Mouse (Mus musculus): Measurements from ENCODE around the gene Rhcg. TPM values are rescaled to one million over a fixed set of nuclear protein-coding genes. Genes with fewer than 3 reads are reported as not detected.
A peak's percentile ranks its signal among the peaks of the same experiment; 100 is the strongest.

Rhcg gene
- polyA plus RNA-seq, 1 experiment from 2014 or later: not detected

DNA sequence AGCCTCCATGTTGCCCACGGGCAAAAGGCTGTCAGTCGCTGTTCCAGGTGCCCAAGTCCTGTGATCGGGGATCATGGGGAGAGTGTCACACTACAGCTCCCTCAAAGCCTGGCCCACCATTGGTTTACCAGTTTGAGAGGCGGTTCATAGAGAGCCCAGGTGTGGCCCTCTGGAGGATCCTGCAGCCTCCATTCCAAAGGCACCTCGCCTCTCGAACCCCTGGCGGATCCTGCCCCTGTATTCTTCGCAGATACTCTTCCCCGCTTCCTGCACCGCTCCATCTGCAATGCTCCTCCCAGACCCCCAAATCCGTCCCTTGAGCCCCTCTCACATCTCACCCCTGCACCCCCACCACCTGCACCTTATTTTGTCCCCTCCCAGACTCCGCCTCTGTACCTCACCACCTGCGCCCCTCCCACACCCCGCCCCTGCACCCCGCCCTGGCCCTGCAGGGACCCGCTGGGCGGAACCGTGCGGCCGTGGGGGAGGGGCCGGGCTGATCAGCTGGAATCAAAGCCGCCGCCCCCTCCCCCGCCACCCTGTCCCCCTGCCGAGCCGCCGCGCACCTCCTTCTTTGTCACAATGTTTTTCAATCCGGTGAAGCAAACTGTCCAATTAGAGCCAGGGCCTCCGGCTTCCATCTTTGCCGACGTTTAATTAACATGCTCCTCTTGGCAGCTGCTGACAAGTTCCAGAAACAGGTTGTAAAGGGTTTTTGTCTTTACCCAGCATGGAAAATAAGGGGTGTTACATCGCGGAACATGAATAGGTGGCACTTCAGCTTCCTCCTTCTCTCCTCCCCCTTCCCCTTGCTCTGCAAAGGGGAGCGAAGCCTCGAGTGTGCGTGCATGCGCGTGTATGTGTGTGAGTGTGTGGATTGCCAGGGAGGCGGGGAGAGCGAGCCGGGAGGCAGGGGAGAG, 25.4 kb downstream of the Rhcg start:
- Histone ChIP-seq H3K36me3 (no peaks in the 10 kb centered on the region), H3K9me3 (replicated peaks) (no peaks in the 10 kb centered on the region), H3K27ac (no peak overlapping the region), H3K4me3 (peak overlapping the region; percentile 33), H3K27me3 (replicated peaks) (peaks cover 91% of the 10 kb centered on the region), H3K9ac (no peak overlapping the region), H3K4me1 (0 out of 2 replicates have a peak, but pooled peaks cover 6% of the 10 kb centered on the region), H3K4me2 (peak overlapping the region; percentile 53)
- whole genome bisulfite sequencing (ENCODE audit: insufficient replicate concordance): 2% methylated on average over 42 of the region's 42 CpGs
- ATAC-seq: no peak

DNA sequence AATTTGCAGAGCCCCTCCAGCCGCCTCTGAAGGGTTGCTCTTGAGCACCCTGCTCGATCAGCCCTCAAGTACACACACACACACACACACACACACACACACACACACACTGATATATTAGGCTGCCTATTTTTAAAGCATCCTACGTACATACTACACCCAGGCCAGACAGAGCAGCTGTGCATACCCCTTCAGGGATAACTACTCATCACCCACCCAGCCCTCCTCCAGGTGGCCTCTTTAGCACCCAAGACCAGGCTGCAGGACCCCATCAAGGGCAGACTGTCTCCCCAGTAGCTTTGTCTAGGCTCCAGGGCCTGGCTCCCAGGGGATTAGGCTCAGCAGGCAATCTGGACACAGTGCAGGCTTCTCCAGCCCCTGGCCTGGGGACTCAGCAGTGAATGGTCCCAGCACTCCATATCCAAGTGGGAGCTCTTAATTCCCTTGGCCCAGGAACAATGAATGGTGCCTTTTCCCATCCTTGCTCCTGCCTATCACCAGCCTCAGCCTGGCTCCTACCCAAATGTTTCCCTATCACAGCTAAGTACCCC, 26.8 kb downstream of the Rhcg start:
- Histone ChIP-seq H3K36me3 (no peaks in the 10 kb centered on the region), H3K4me3 (no peak overlapping the region), H3K9me3 (replicated peaks) (no peaks in the 10 kb centered on the region), H3K4me2 (no peak overlapping the region), H3K9ac (no peak overlapping the region), H3K27me3 (replicated peaks) (peaks cover 87% of the 10 kb centered on the region), H3K4me1 (0 out of 2 replicates have a peak, but pooled peaks cover 6% of the 10 kb centered on the region), H3K27ac (no peak overlapping the region)
- no peak for ATAC-seq
- WGBS (ENCODE audit: insufficient replicate concordance): 28% methylated on average over 2 of the region's 3 CpGs

DNA sequence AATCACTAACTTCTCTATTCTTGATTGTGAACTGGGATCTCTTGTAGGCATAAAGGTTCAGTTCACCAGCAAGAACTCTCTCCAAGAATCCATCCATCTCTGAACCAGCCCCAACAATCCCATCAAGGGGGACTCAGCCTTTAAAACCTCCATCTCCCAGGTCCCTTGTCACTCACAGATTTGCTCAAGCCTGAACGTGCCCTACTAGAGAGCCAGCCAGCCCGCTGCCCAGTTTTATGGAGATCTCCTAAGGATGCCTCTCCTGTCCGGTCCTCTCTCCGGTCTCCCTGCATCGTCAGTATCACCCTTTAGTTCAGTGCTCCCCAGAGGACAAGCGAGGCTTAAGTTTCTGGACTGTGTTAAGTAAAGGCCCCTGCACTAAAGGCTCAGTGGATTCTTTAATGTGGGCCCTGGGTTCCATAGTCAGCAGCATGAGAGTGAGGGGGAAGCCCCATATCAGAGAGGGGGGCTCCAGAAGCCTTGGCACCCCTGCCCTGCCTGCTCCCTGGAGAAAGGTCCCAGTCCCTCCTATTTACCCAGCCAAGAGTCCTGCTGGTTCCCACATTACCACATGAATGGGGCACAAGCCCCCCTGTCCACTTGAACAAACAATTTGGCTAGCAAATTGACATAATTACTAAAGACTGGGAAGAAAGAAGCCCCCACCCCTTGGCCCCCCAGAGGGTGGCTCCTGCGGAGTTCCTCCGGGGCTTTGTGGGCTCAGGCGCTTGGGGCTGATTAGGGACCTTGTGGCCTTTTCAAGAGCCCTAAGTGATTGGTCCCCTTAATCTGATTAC, 27.5 kb downstream of the Rhcg start:
- peaks cover 85% of the 10 kb centered on the region for H3K27me3 ChIP-seq (replicated peaks)
- ATAC-seq: no peak
- 15% methylated on average over 9 of the region's 9 CpGs for WGBS (ENCODE audit: insufficient replicate concordance)

DNA sequence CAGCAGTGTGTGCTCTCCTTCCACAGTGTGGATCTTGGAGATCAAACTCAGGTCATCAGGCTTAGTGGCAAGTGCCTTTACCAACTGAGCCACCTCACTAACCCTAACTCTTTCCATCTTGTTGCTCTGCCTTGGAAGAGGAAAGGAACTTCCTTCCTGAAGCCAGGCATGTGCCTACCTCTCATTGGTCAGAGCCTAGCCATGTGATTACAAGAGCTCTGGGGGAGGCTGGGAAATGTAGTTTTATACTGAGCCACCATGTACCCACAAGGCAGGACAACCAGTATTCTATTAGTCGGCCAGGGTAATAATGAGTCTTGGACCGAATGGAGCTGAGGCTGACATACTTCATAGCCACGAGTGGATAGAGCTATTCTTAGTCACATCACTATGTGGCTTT, 29.2 kb downstream of the Rhcg start:
- Histone ChIP-seq H3K9me3 (replicated peaks) (no peaks in the 10 kb centered on the region), H3K4me2 (no peak overlapping the region), H3K9ac (no peak overlapping the region), H3K4me1 (0 out of 2 replicates have a peak, but pooled peaks cover 6% of the 10 kb centered on the region), H3K4me3 (no peak overlapping the region), H3K27ac (no peak overlapping the region), H3K36me3 (no peaks in the 10 kb centered on the region), H3K27me3 (replicated peaks) (peaks cover 85% of the 10 kb centered on the region)
- WGBS (ENCODE audit: insufficient replicate concordance): 60% methylated on average over 3 of the region's 3 CpGs
- no peak for ATAC-seq

More for the DNA sequence above, 27.5 kb downstream of the Rhcg start:
- Histone ChIP-seq H3K36me3 (no peaks in the 10 kb centered on the region), H3K4me3 (no peak overlapping the region), H3K27ac (no peak overlapping the region), H3K4me1 (0 out of 2 replicates have a peak, but pooled peaks cover 6% of the 10 kb centered on the region), H3K9ac (no peak overlapping the region), H3K4me2 (no peak overlapping the region), H3K9me3 (replicated peaks) (no peaks in the 10 kb centered on the region)

DNA sequence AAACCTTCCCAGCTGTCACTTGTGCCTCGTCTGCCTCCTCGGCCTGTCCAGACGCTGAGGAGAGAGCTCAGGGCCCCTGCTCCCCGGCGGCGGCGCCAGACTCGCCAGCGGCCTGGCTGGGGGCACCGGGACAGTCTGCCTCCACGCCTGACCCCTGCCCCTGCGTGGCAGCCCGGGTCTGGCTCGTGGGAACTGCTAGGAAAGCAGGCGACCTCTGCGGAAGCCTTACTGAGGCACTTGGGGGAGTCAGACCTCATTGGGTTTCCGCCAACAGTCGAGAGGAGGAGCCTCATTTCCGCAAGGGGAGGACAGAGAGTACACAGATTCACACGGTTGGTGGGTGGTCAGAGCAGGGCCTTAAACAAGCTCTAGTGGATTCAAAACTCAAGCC, 38.6 kb downstream of the Rhcg start:
- Histone ChIP-seq H3K9ac (no peak overlapping the region; the same call in 1 of the 2 replicates), H3K4me3 (peak overlapping the region; percentile 22), H3K36me3 (no peaks in the 10 kb centered on the region), H3K9me3 (replicated peaks) (no peaks in the 10 kb centered on the region), H3K27ac (no peak overlapping the region), H3K27me3 (replicated peaks) (peaks cover 98% of the 10 kb centered on the region), H3K4me2 (peak overlapping the region; percentile 51), H3K4me1 (peaks cover 11% of the 10 kb centered on the region)
- ATAC-seq: no peak
- 3% methylated on average over 20 of the region's 20 CpGs for WGBS (ENCODE audit: insufficient replicate concordance)

DNA sequence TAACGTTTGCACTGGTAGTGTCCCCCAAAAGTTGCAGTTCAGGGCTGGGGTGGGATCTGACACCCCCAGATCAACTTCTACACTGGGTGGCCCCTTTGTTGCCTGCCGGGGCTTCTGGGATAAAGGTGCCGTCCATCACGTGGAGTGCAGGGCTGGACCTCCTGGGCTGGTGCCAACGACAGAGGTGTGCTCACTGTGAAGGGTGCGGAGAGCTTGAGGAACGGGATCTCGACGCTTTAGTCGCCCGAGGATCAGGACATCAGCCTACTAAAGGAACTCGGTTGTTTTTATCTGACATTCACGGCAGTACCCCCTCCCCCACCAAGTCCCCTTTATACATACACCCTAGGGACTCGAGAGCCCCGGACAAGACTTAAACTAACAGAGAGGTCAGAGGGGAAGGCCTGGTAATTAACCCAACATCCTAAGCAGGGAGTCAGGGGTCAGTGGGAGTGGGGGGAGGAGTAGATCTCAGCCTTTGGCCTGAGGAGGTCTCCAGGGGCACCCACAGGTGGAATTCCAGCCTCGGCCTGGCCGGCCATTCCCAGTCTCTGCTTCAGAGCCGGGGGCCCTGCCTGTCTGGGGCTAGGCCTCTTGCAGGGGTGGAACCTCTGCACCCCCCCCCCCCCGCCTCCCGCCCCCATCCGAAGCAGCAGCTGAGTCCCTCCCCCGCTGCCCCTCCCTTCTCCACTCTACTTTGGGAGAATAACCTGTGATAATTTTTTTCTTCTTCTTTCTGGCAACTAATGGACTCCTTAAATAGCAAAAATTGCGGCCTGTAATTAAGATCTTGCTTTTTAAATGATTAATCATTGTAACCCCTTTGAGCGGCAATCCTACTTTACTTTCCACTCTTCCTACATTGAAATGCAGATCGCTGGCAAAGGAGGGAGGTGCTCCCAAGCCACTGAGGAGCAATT, 39.3 kb downstream of the Rhcg start:
- Histone ChIP-seq H3K27ac (no peak overlapping the region), H3K9me3 (replicated peaks) (no peaks in the 10 kb centered on the region), H3K27me3 (replicated peaks) (peaks cover 98% of the 10 kb centered on the region), H3K4me1 (peaks cover 11% of the 10 kb centered on the region), H3K4me3 (peak overlapping the region; percentile 22; the same call in 1 of the 2 replicates), H3K36me3 (no peaks in the 10 kb centered on the region), H3K4me2 (peak overlapping the region; percentile 51), H3K9ac (no peak overlapping the region; the same call in 1 of the 2 replicates)
- no peak for ATAC-seq
- 14% methylated on average over 24 of the region's 25 CpGs for WGBS (ENCODE audit: insufficient replicate concordance)

DNA sequence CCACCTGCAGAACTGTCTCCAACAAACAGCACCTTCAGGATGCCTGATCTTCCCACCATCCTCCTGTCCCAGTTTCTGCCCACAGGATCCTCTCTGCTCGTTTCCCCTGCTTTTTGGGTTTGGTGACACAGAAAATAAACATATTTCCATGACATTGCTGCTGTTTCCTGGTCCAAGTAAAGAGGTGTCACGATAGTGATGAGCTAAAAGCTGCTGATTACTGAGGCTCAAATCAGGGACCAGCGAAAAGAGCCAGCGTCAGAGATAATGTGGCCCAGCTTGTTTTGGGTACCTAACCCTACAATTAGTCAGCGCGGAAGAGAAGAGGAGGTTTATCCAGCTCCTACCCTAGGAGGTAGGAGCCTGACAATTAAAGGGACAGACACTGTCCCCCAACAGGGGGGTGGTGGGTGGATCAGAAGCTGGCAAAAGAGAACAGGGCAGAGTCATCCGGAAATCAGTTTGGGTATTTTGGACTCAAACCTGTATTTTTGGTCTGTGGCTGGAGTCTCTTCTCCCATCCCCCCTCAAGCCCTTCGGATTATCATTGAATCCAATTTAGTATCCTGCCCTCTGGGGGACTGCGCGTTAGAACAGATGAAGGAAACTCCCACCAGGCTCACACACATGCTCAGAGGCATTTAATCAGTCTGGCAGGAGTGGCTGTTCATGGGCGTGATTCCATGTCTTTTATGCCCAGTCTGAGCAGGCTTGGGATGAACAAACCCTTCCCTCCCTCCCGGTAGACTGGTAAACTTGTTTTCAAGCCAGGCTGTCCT, 40.2 kb downstream of the Rhcg start:
- no peak overlapping the region for H3K4me3 ChIP-seq
- no peaks in the 10 kb centered on the region for H3K9me3 ChIP-seq (replicated peaks)
- no peak overlapping the region for H3K9ac ChIP-seq
- H3K27me3 ChIP-seq (replicated peaks): peaks cover 96% of the 10 kb centered on the region
- whole genome bisulfite sequencing (ENCODE audit: insufficient replicate concordance): 7% methylated on average over 12 of the region's 12 CpGs
- H3K27ac ChIP-seq: no peak overlapping the region
- H3K4me2 ChIP-seq: no peak overlapping the region
- H3K36me3 ChIP-seq: no peaks in the 10 kb centered on the region
- ATAC-seq: no peak
- H3K4me1 ChIP-seq: peaks cover 11% of the 10 kb centered on the region

DNA sequence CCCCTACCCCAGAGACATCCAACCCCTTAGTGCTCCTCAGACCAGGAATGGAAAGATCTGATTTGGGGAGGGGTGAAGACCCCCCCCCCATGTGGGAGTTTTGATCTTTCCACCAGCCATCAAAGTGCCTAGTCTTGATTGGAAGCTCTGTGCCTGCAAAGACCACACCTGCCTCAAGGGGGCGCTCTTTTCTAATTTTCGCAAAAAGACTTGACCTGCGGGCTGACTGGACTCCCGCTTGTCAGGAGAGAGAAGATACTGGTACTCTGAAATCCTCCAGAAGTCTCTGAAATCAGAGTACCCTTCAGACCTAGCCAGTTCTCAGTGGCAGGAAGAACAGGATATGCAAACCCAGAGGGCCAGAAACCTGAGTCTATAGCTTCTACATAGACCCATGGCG, 40.8 kb downstream of the Rhcg start:
- Histone ChIP-seq H3K4me2 (no peak overlapping the region), H3K27me3 (replicated peaks) (peaks cover 94% of the 10 kb centered on the region)
- 10% methylated on average over 5 of the region's 5 CpGs for WGBS (ENCODE audit: insufficient replicate concordance)

DNA sequence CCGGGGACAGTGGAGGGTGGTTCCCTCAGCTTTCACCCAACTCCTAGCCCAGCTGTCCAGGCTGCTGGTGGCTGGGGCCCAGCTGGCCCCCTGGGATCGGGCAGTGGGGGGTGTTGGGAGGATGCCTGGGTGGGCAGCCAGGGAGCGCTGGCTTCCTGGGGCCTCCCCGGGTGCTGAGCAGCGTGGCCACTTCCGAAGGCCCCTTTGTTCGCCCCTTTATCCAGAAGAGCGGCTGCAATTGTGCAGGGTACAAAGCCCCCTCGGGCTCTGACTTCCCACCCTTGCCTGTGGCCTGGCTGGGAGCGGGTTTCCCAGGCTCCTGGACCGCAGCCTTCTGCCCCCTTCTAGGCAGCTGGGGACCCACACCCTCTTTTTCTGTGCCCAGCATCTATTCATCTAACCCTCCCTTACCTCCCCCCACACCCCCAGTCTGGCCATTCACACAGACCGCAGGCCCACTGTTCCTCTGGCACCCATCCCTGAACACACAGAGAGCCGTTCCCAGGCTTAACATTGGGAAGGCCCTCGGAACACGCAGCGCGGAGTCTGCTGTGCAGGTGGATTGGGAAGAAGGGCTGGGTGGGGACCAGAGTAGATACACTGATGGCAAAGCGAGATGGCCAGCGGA, 45.2 kb downstream of the Rhcg start:
- Histone ChIP-seq H3K9ac (no peak overlapping the region), H3K4me1 (no peaks in the 10 kb centered on the region), H3K36me3 (no peaks in the 10 kb centered on the region), H3K27me3 (replicated peaks) (peaks cover 69% of the 10 kb centered on the region), H3K27ac (no peak overlapping the region), H3K4me3 (no peak overlapping the region), H3K4me2 (no peak overlapping the region), H3K9me3 (replicated peaks) (no peaks in the 10 kb centered on the region)
- 59% methylated on average over 19 of the region's 19 CpGs for WGBS (ENCODE audit: insufficient replicate concordance)
- ATAC-seq: no peak

More for the DNA sequence above, 40.8 kb downstream of the Rhcg start:
- no peak for ATAC-seq
- Histone ChIP-seq H3K36me3 (no peaks in the 10 kb centered on the region), H3K9ac (no peak overlapping the region), H3K27ac (no peak overlapping the region), H3K4me1 (peaks cover 11% of the 10 kb centered on the region), H3K9me3 (replicated peaks) (no peaks in the 10 kb centered on the region), H3K4me3 (no peak overlapping the region)

DNA sequence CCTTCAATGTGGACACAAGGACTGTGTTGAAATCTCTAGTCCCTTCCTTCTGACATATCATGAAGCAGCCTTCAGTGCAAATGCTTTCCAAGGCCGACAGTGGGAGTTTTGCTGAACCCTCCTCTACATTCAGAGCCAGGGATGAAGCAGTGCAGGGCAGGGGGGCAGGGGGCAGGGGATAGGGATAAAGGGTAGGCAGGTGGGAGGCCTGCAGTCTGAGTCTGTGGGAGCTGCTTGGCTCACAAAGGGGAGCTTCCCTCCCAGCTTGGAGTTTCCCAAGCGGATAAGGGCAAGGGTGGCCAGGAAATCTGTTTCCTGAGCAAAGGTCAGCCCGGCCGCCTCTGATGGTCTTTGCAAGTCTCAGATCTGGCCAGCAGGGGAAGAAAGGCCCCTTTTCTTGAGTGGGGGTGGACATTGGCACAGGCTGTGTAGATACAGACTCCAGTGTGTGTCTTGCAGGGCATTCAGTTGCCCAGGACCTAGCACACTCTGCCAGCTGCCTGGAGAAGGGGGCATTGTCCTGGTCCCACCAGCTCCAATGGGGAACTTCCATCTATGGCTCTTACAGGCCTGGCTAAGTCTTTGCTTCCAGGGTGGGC, 48.4 kb downstream of the Rhcg start:
- Histone ChIP-seq H3K9ac (no peak overlapping the region), H3K4me1 (no peaks in the 10 kb centered on the region), H3K27me3 (replicated peaks) (peaks cover 60% of the 10 kb centered on the region), H3K4me2 (no peak overlapping the region), H3K9me3 (replicated peaks) (no peaks in the 10 kb centered on the region), H3K4me3 (no peak overlapping the region), H3K27ac (no peak overlapping the region), H3K36me3 (no peaks in the 10 kb centered on the region)
- WGBS (ENCODE audit: insufficient replicate concordance): 26% methylated on average over 4 of the region's 4 CpGs
- ATAC-seq: no peak

Measured in liver, embryonic 12.5 days (tissue).